Mouse (Mus musculus) E14TG2a.4 (cell line): ENCODE measurements around the gene Coq6.

Experiments used
- CTCF ChIP-seq: conservative IDR thresholded peaks from 2 replicates; pipeline ENCODE4 v1.5.1; 2014; ENCODE audit warnings: low read length
- NANOG ChIP-seq: IDR thresholded peaks from 2 replicates; pipeline ENCODE4 v1.6.1; 2014; ENCODE audit warnings: borderline replicate concordance, low read length, mixed read lengths
- POU5F1 ChIP-seq: IDR thresholded peaks from 2 replicates; pipeline ENCODE4 v1.6.1; 2014; ENCODE audit warnings: low read length, borderline replicate concordance

GRCm38 (mm10) chr12:84316006-84316405 lies 45.5 kb upstream of the Coq6 start:
- TF ChIP-seq CTCF (no peak), NANOG (no peak), POU5F1 (no peak)
